Mouse (Mus musculus) right cerebral cortex, postnatal 25 days (tissue): Measurements from ENCODE around the gene Uba6.

ENCODE experiments used
- DNase-seq: peaks from one replicate; pipeline ENCODE4 v3.0.0; 2022

The Uba6 gene

DNA sequence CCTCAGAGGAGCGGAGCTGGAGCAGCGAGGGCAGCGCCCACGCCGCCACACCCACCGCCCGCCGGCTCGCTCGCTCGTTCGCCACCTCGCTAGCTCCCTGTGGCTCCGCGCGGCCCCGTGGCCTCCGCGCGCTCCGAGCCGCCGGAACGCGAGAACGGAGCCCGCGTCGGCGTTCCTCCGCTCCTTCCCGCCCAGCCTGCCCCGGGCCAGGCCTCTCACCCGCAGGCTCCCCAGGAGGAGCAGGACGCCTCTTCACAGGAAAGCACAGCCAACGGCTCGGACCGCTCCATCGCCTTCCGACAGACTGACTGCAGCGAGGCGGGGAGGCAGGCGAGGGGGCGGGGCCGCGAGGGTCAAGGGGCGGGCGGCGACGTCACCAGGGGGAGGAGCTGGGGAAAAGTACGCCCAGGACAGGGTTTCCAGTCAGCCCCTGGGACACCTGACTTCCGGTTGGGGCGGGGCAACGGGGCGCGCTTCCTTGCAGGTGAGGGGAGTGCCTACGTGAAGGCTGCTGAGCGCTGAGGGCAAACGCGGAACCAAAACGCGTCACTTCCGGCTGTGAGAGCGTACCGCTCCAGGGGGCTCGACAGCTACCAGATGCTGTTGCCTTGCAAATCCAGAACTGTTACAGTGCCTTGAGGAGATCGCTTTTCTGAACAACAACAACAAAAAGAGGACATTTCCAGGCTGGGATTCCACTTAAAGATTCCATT lies at the start of gene Uba6:
Gene Uba6, minus strand, starts transcription at position 355 of the 713 bp plus-strand sequence.
- peak; percentile 99 for DNase-seq

DNA sequence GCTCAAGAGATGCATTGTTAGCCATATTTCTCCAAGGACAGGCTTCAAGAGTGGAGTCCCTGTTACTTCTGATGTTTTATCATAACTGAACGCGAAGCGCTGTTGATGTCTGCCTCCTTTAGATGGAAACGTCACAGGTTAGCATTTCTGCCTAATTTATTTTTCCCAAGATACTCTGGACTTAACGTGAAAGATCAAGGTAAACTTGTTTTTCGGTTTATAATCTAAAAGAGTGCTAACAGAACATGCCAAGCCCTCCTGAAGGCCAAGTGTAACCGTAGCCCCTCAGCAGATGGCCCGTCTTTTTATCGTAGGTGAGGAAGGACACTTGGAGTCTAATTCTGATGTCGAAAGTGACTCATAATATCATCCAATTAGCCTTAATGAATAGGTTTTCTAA lies 25.2 kb upstream of the Uba6 start, which contains the start of gene Gnrhr:
Gene Gnrhr, minus strand, starts transcription at position 101 of the 400 bp plus-strand sequence.
- no peak for DNase-seq

DNA sequence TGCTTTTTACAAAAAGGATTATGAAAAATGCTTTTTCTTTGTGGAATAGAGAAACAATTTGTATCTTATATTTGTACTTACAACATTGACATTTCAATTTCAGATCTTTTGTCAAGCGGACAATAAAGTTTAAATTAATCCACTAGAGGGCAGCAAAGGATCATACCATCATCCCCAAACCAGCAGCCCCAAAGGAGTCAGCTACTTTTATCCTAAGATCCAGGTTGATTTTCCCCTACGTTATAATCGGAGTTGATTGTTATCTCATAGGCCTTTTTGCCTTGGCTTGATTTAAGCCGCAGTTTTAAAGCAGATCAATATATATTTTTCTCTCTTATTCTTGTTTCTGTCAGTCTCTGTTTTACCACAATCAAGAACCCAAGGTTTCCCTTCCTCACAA lies 18.8 kb upstream of the Uba6 start:
- no peak for DNase-seq

DNA sequence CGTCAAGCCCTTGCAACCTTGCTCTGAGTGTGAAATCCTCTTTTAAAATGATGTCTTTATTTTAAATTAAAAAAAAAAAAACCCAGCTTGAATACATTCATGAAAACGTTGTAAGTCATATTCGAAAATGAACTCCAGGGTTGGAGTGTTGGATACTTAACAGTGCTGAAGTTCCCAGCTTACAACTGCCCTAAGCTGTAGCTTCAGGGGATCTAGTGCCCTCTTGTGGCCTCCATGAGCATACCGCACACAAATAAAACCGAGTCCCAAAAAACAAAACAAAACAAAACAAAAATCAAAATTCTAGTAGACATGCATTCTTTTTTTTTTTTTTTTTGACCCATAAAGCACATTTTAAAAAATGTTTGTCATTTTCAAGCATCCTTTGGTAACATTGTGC lies 18.2 kb upstream of the Uba6 start:
- no peak for DNase-seq

DNA sequence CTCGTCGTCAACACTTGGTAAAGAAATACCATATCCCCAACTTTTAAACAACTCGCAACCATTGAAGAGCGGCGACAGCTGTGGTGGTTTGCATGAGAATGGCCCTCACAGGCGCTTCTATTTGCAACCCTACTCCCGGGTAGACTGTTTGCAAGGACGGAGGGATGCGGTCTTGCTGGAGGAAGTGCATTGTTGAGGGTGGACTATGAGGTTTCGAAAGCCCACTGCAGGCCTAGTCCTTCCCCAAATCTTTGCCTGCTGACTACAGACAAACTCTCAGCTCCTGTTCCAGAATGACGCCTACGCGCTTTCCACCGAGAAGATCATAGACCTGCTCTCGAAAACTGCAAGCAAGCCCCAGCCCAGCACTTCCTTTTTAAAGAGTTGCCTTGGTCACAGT lies 17.7 kb upstream of the Uba6 start:
- DNase-seq, result no peak

DNA sequence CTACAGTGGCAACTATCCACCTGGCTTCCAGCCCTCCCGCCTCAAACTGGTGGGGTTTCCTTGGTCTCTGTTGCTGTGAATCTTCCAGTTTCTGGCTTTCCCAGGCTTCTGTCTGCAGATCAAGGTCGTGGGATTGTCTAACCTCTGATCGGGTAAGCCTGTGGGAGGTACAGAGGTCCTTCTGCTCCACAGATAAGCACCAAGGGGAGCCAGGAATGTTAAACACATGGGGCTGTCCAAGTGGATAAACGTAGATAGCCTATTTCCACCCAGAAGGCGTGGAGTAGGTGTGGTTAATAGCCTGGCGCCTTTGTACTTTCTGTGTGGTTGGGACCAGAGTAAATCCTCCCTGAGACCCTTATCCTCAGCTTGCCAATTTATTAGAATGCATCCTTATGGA lies 14.8 kb upstream of the Uba6 start:
- DNase-seq, result no peak

DNA sequence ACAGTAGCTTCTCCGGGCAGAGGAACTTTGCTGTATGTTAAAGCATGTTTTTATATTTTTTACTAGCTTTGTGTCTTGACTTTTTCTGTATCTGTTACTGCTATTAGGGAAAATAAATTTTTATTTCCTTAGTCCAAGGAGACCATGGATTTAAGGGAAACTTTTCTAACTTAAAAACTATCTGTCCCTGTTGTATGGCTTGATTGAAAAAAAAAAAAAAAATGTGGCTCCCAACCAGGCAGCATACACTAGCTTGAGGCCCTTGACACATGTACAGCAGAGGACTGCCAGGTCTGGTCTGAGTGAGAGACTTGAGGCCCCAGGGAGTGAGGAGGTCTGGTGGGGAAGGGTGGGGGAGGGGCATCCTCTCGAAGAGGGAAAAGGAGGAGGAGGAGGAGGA lies 1.2 kb upstream of the Uba6 start:
- DNase-seq, result no peak

DNA sequence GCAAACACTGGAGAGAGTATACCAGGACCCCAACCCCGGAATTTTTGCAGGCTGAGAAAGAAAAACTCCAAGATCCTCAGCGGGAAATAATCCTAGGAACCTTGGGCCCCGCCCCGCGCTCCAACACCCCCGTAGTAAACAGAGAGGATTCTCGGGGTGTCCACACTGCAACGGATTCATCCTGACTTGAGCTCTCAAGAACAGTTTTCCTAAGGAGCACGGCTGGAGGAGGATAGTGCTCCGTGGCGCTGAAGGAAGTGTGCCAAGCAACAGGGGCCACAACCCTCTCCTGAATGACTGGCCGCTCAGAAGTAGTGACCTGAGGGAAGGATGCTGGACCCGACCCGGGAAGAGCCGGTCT lies 535 bp downstream of the Uba6 start:
- DNase-seq, result no peak

DNA sequence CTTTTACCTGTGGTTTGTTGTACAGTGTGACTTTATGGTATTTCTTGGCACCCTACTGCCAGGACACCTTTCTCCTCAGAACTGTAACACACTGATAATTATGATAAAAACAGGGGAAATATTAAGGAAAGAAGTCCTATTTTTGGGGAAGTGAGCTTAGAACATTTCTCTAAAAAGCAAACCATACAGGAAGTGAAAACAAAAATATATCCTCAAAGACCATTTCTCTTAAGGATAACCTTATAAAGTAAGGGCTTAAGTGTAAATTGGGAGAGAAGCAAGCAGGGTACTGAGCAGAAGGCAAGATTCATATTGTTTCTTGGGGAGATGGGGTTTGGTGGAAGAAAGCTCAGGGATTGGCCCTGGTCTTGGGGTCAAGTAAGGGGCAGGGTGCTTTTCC lies 42.8 kb downstream of the Uba6 start:
- no peak for DNase-seq

DNA sequence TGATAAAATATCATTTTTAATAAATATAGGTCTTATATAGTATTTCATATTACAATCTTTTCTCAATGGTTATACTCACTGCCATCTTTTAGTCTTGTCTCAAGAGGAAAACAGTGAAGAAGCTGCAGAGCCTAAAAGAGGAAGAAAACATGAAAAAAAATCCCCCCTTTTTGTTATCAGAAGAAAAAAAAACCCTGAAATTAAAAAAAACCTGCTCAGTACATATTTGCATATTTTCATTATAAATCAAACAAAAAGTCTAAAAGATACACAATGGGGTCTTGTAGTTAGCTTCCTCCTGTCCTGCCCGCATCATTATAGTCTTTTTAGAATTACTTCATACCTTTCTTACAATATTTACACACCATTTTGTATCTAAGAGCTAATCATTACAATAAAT lies 43.9 kb downstream of the Uba6 start:
- DNase-seq, result no peak

DNA sequence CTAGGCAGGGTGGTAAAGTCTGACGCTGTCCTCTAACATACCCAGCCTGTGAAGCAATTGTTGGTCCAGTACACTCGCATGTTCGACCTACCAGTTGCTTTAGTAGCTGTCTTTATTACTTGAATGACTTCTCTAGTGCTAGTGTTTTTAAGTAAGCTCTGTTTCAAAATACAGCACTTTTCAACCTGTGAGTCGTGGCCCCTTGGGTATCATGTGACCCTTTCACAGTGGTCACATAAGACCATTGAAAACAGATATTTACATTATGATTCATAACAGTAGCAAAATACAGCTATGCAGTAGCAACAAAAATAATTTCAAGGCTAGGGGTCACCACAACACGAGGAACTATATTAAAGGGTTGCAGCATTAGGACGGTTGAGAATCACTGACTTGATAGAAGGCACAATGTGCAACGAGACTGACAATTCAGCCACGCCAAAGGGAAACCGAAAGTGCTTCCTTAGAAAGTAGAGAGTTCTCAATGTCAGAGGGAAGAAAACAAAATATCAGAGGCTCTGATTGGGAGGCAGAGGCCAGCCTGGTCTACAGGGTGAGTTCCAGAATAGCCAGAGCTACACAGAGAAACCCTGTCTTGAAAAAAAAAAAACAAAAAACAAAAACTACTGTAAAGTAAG lies 54.0 kb downstream of the Uba6 start:
- DNase-seq, result no peak

DNA sequence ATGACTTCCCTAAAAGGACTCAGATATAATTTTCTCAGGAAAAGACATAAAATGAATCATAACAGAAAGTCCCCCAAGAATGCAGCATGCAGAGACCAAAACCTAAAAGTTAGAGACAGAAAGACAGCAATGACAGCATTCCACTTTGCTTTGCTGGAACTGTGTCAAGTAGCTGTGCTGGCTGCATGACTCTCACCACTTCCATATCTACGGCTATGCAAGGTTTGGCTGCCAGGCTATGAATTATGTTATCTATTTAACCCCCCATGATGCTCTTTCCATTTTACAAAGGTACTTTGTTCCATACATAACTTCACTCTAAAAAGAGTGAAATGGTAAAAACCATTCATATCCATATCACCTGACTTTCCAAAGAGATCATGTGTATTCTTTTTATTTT lies 58.6 kb downstream of the Uba6 start:
- no peak for DNase-seq

DNA sequence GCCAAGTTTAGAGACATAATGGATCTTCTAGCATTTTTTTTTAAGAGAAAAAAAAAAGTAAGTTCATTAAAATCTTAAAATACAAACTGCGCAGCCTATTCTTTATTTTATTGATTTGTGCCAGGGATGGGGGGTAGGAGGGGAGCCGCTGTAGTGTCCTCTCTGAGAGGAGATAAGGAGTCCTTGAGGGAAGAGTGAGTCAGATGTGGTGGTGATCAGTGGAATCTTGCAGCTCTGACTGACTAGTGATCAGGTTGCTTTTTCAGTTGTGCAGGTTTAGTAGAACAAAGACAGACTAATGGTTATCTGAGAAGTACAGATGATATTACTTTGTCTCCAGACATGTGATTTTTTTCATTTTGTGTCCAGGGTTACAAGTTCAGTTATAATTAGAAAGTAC lies 59.6 kb downstream of the Uba6 start:
- DNase-seq, result no peak

DNA sequence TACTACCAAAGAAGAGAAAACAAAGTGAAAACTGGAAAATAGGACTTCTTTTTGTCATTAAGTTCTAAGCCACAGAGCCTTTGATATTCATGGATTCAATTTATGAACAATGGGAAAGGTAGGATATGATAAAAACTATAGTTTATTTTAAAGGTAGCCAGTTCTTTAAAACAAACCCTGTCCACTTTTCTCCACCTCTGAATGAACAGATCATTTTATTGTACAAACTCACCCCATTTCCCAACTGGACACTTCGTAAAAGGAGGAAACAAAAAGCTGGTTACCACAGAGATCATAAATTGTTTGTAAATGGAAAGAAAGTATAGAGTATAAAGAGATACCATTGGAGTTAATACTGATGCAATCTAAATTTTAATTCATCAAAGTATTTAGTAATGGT lies 61.5 kb downstream of the Uba6 start:
- DNase-seq, result no peak

DNA sequence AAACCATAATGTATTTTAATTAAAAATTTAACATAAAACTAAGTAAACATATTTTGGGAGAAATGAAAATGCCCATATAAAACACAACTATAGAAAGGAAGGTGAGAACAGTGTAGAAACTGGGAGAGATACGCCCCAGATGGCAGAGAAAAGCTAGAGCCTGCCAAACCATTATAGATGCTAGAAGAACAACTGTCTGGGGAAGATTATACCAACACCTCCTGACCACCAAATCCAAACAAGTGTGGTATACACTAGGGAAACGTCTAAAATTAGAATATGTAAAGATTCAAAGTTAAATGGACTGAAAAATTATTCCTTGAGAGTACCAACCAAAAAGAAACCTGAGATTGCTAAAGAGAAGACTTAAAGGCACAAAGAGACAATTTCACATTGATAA lies 66.0 kb downstream of the Uba6 start:
- no peak for DNase-seq

DNA sequence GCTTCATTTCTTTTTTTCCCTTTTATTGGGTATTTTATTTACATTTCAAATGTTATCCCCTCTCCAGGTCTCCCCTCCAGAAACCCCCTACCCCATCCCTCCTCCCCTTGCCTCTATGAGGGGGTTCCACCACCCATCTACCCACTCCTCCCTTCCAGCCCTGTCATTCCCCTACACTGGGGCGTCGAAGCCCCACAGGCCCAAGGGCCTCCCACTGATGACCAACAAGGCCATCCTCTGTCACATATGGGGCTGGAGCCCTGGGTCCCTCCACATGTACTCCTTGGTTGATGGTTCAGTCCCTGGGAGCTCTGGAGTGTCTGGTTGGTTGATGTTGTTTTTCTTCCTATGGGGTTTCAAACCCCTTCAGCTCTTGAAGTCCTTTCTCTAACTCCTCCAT lies 70.4 kb downstream of the Uba6 start:
- no peak for DNase-seq

DNA sequence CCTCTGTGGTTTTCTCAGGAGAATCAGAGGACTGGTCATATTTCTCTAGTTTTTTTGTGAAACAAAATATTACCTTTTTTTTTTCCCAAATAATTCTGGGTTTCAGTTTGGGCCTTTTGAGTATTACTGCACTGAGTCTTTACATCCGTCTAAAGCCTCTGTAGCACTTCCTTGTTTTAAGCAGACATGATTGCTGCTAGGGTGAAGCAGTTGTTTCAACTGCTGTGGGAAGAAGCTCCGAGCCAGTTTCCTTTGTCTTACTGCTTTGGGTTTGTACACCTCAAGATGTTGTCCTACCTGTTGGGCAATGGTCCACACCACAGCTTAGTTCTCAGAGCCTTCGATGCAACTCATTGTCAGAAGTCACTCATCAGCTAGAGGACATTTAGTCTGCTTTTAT lies 72.0 kb downstream of the Uba6 start:
- no peak for DNase-seq

DNA sequence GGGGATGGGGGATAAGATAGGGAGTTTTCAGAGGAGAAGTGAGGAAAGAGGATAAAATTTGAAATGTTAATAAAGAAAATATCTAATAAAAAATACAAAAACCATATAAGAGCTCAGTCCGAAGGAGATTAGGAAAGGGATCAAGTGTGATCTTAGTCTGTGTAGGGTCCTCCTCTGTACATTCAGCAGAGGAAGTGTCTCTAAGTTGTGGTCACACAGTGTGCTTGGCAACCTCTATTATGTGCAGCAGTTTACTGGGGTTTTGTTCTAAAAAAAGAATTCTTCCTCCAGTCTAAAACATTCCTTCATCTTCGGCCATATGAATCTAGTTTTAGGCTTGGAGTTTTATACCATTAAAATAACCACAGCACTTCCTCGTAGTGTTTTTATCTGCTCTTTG lies 73.6 kb downstream of the Uba6 start:
- DNase-seq, result no peak

DNA sequence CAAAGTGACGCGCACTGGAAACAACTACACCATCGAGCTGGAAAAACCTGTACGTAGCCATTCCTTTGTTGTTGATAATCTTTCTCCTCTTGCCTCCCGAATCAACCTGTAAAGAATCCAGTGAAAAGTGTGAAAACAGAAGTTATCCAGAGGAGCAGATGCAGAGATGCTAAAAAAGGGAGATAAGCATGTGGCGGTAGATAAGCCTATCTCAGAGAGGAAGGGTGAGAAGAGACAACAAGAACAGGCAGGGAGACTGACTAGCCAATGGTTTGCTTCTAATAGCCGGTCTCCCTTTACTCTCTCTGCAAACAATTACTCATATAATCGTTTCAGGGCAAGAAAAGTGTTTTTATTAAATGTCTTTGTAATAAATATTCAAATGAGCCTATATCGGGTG lies 77.8 kb downstream of the Uba6 start:
- DNase-seq, result no peak

DNA sequence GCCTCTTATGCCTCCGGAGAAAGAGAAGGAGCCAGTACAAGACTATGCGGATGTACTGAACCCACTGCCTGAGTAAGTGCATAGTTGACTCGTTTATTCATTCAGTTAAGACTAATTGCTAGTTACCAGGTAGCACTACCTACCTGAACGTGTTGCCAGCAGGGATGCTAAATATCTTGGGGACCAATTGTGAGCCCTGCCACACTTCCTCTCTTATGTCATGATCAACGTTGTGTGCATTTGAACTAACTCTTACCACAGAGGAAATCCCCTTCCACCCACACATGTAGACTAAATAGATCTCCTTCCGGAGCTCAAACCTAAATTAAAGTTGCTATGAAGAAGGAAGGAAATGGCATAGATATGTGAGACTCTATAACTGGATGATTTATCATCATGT lies 85.9 kb downstream of the Uba6 start:
- DNase-seq, result no peak

DNA sequence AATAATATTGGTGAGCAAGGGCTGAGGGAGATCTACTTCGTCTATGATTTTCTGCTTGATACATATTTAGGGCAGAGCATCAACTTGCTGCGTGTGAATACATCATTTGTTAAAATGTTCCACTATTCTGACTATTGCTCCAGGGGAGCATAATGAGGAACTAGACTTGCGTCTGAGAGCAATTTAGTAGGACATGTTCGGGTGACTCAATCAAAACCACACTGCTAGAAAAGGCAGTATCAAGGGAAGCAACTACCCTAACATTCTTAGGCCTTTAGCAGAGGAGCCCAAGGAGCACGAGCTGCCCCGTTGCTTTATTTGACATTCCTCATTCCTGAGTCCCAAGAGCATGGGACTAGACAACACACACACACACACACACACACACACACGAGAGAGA lies 87.6 kb downstream of the Uba6 start:
- DNase-seq, result no peak

DNA sequence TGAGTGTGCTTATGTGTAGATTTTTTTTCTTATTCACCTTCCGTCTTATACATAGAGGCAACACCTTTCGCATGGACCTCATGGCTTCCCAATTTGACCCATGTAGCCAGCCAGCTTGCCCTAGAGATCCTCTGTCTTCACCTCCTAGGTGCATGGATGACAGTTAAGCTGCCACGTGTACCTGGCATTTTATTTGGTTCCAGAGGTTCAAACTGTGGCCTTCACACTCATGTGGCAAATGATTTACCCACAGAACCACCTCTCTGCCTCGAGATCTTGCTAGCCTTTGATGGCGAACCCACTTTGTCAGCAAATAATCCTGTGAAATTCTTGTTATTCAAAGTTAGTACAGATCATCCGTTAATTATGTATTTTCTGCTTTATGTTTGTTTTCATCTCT lies 88.6 kb downstream of the Uba6 start:
- no peak for DNase-seq

DNA sequence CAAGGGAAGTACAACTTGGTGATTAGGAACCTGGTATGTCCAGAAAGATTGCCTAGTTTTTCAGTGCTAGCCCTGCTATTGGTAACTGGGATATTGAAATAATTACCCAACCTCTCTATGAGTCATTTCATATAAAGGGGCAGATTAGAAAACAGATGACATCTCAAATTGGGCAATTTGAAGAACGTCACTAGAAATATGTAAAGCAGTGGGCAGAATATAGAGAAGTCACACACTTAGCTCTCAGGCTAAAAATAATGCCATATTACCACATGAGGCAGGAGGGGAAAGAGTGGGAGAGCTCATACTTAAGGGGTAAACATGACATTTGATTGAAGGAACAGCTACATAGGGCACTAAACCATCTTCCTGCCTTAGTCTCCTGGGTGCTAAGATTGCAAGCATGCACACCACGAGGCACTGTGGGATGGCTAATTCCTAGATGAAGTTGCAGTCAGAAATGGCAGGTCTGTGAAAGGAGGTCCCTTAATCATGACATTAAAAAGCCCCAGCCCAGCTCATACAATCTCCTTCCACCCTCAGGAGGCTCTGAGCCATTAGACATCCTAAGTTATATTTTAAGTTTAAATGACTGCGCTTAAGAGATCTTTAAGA lies 93.8 kb downstream of the Uba6 start:
- no peak for DNase-seq

DNA sequence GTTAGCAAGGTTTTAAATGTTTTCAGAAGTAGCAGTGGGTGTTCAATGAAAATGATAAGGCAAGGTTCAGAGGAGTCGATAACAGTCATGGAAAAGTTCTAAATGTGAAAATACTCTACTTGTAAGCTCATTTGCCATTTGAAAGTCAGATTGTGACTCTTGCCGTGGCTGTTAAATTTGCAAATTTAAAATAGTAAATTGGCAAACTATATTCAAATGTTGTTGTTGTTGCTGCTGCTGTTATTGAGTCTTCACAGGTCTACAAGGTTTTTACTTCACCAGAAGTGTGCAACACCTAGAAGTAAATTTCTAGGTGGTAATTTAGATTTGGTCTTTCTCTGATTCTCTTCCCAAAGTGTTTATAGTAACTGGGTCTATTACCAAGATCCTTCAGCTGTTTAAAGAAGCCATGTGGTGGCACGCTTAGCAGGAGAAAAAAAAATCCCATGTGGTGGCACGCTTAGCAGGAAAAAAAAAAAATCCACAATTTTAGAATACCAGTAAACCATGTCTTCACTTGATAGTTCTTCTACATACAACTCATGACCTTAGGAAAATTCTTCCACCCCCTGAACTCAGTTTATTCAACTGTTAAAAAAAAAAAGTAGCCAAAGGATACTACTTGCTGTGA lies 99.7 kb downstream of the Uba6 start:
- no peak for DNase-seq
